Mouse (Mus musculus) mesoderm, embryonic 11.5 days (tissue): Measurements from ENCODE around the gene Rragd.
"Not testable (repeated sequence)": the region's sequence is repeated elsewhere in the genome, so short reads cannot be mapped to it uniquely, and the experiment has no call there.

Source experiments
- DNase-seq: peaks from one replicate; pipeline ENCODE4 v3.0.0-alpha.2; 2012; ENCODE audit warnings: low read depth, low spot score

Gene Rragd

DNA sequence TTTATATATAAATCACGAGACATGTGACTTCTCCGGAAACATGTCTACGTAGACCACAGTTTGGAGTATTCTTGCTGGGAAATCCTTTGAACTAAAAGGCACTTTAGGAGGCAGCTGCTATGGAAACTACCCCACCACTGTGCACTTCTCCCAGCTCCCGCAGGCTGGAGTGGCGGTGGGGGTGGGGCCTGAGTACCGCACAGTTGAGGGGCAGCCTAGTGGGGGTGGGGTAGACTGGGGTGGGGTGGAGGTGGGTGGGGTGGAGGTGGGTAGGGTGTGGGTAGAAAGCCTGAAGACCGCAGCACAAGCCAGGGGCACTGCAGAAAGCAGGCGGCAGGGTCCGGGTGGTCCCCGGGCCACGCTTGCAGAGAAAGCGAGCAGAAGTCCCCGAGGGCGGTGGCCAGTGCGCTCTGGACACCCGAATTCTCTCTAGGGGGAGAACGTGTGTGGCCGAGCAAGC lies at the start of gene Rragd:
Gene Rragd, plus strand, starts transcription at position 322 of the 460 bp plus-strand sequence.
- DNase-seq: peak; percentile 68

DNA sequence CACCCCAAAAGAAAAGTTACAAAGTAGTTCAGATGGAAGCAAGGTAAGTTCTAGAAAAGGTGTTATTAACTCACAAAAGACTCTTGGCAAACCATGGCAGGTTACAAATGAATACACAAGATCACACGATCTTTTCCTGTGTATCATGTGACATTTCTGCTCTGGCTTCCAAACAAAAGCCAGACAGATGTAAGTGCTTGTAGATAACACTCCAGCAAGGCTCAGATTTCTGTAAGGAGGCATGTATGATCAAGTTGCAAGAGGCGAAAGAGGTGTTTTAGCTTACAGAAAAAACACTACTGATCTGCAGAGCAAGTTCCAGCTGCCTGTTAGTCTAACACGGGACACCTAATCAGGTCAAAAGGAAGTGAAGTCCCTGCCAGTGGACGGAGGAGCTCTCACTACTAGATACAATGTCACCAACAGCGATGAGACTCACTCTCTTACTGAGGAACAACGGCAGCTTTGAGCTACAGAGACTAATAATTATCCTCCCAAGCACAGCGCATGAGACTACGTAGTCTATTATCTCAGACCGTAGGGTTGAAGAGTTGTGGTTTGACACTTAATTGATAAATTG lies 46.0 kb upstream of the Rragd start:
- no peak for DNase-seq

DNA sequence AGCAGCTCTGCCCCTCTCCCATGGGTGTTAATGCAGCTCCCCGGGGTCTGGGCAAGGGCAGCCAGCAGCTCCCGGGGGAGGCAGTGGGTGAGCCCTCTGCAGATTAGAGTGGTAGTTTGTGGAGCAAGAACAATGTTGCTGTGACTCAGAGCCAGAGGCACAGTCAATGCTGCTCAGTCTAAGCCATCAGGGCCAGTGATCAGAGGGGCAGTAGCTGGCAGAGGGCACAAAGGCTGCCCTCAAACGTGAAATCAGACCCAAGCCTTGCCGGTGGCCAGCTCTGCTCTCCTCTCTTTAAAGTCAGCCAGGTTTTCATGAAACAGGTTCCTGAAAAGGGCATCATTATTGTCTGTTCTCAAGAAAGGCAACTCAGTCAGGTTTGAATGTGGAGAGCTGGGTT lies 43.3 kb upstream of the Rragd start:
- DNase-seq: no peak

DNA sequence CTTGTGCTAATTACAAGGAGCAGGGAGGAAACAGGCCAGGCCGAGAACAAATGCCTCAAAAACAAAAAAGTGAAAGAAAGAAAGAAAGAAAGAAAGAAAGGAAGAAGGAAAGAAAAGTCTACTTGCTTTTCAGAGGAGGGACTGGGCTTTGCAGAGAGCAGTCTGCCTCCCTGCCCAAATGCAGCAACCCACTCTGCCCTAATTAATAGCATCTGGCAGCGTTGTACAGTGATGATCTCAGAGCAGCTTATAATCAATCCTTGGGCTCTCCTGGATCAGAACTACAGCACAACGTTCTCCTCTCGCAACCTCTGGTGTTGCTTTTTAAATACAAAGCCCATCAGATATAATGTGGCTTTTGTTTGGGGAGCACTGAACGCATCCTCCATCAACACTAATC lies 42.9 kb upstream of the Rragd start:
- no peak for DNase-seq

DNA sequence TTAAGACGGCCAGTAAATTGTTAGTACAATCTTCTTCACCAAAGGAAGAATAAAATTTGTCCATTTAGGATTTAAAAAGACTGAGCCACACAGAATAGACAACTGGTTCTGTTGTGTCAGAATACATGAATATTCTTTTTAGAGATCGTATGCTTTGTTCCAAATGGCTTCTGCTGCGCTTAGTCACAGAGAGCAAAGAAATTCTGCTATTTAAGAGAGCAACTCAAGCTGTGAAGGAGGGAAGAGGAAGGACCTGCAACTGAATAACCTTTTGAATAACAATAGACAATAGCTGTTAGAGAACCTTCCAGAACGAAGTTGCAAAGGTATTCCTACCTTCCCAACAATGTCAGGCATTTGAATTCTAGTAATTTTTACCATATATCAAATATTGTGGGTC lies 41.9 kb upstream of the Rragd start:
- DNase-seq: no peak

DNA sequence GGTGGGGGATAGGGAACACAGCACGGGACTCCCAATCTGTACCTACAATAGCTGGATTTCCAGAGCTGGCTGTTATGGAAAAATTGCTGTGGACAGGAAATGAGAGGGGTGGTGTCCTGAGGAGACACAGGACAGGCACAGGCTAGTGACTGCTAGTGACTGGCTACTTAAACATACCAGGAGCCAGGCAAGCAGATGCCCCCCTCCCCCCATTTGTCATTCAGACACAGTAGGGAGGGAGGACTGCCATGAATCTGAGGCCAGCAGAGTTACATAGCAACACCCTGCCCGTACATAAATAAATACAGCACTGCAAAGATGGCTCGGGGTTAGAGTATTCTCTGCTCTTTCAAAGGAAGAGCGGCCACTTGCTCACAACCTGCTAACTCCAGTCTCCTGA lies 35.2 kb upstream of the Rragd start:
- DNase-seq: peak; percentile 75

DNA sequence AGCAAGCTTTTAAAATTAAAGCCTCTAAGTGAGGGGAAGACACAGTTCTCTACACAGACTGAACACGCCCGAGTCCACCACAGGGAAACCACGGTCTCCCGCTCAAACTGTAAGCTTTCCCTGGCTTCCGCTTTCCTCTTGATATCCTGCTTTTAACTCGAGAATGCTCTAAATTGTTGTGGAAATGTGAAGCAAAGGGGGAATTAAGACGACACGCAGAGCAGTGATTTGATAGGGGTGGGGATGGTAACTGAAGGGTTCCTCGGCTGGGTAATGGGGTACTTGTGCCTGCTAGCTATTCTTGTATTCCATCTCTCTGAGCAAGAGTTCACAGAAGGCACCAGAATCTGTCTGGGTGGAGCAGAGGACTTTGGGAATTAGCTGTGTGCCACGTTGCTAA lies 34.1 kb upstream of the Rragd start:
- DNase-seq: no peak

DNA sequence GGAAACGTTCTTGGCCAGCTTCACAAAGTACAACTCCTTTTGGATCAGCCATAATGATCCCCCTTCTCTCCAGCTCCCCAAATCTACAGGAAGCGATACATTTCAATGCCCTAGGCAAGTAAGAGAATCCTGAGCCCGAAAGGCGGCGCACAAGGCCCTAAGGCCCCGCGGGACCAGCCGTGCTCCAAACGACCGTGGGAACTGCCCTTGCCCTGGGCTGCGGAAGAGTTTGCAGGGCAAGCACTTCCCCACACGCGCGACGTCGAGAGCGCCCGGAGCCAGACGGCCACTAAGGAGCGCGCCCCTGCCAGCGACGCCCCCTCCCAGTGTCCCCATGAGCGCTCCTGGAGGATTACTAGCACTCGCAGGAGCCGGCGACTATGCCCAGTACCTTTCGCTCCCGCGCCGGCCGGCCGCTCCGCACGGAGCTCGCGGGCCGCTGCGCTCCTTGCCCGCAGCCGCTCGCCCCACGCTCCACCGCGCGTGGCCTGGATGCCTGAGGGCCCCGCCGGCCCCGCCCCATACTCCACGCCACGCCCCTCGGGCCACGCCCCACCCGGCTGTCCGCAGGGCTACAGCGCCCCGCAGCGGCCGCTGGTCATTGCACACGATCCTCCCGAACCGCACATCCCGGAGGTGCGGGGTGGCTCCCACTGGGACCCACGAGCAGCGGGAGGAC lies 32.3 kb upstream of the Rragd start, which contains the start of gene Ankrd6:
Gene Ankrd6, minus strand, starts transcription at position 486 of the 679 bp plus-strand sequence.
- DNase-seq: peak; percentile 90

DNA sequence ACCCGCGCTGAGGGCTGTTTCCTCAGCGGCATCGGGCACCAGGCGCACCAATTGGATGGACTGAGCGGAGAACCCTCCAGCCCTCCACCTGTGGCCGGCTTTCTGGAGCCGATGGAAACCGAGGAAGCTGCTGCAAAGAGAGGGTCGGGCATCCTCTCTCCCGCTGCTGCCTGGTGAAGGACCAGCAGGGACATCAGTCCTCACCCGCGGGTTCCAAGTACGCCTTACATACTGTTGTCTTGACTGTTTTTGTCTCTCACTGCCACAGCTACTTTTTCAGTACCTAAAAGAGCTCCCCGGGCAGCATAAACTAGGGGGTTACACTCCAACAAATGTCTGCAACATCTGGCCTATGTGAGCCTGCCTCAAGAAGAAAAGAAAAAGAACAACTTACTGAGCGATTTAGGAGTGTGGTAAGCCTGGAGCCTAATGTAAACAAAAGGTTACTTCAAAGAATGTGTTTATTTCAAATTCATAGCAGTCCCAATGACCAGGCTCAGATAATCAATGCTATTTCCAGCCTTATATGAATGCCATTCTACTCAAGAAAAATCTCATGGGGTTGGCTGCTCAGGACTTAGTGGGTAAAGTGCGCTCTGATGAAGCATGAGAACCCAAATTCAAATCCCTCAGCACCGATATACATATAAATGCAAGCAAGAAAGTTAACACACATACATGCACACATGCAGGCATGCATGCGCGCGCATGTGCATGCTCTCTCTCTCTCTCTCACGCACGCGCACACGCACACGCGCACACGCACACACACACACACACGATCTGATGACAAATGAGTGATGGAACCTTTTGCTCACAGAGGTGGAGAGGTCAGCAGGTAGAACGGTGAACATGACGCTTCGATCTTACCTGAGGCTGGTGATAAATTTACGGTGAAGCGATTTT lies 31.5 kb upstream of the Rragd start:
- no peak for DNase-seq

DNA sequence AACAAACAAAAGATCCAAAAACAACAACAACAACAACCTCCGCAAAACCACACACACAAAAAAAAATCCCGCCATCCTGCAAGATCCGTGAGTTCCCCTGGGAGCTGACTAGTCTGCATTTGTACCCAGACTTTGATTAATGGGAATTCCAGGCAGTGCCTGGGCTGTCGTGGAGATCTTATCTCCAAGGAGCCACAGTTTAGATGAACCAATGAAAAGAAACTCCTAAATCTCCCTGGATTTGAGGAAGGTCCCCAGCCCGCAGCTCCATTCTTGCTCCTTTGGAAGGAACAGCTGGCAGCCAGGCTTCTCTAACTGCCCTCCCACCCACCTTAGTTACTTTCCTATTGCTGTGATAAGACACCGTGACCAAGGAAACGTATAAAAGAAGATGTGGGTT lies 30.2 kb upstream of the Rragd start:
- peak; percentile 66 for DNase-seq

DNA sequence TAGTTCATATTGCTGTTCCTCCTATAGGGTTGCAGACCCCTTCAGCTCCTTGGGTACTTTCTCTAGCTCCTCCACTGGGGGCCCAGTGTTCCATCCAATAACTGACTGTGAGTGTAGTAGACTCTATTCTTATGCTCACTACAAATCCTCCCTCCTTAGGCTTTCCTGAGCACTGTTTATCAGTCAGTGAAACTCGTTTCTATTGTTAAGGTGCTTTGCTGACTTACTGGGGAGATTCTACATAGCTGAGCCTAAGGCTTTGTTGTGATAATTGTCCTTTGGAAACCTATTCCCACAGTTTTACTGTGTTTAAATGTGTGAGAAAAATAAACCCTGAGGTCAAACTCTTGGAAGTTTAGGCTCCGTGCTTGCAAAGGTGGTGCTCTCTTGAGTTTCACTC lies 26.4 kb upstream of the Rragd start:
- no peak for DNase-seq

DNA sequence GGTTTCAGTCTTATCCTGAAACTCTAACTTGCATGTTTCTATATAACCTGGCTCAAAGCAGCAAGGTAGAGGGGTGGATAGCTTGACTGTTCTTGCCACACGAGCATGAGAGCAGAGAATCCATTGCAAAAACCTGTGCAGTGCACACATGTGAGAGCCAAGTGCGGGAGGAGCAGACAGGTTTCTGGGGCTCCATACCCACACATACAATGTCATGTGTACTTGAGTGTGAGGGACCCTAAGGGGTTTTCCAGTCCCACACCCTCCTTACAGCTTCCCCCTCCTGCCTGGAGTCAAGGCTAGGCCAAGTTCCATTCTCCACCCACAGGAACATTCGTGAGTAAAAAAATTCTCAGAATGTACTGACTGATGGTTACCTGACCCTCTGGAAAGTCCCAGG lies 21.4 kb upstream of the Rragd start:
- DNase-seq: no peak

DNA sequence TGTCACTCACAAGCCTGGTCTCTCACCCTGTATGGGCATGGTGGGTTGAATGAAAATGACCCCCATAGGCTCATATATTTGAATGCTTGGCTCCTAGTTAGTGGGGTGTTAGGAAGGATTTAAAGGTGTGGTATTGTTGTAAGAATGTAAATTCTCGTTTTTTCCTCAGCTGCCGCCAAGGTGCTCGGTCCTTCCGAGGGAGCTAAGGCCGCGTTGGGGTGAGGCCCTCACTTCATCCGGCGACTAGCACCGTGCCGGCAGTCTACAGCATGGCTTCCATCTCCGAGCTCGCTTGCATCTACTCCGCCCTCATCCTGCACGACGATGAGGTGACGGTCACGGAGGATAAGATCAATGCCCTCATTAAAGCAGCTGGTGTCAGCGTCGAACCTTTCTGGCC lies 18.2 kb upstream of the Rragd start:
- not testable (repeated sequence) for DNase-seq

DNA sequence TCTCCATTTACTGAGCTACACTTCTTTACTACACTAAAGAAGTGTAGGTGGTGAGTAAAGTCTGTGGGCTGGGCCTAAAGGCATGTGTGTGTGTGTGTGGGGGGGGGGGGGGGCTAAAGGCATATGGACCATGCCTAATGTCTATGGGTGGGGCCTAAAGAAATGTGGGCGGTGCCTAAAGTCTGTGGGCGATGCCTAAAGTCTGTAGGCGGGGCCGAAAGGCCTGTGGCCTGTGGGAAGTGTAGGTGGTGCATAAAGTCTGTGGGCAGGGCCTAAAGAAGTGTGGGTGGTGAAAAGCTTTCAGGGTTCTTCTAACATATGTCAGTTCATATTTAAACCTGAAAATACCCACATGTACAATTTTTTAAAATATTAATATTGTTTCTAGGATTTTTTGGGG lies 5.5 kb upstream of the Rragd start:
- DNase-seq: no peak

DNA sequence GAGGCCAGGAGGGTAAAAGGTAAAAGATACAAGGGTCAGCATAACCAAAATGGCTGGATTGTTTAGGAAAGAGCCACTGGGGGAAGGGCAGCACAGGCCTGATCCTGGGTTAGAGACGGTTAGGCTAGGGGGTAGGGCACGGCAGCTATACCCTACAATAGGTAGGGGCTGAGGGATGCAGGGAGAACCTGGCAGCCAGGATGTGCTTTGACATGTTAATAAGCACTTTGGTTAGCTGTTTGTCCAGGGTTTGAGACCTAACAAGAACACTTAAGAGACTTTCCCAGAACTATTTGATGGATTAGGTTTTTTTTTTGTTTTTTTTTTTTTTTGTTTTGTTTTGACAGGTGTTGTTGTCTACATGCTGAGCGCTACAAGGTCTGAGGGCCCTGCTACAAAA lies 2.8 kb upstream of the Rragd start:
- DNase-seq: no peak

DNA sequence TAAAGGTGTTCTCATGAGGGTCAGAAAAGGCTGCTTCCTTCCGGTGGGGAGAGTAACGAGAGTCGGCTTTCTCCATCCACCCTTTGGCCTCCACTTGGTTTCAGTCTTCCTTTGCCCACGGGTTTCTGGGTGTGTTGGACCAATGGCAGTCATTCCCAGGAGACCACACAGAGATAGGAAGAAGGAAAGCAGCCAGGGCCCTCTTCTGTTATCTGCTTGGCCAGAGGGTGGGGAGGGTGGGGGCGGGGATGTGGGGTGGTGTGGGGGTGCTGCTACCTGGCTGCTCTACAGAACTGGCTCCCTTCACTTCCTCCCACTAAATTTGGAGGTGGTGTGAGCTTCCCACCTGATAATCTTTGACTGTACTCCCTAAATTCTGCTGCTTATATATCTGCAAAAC lies 1.2 kb upstream of the Rragd start:
- DNase-seq: no peak

DNA sequence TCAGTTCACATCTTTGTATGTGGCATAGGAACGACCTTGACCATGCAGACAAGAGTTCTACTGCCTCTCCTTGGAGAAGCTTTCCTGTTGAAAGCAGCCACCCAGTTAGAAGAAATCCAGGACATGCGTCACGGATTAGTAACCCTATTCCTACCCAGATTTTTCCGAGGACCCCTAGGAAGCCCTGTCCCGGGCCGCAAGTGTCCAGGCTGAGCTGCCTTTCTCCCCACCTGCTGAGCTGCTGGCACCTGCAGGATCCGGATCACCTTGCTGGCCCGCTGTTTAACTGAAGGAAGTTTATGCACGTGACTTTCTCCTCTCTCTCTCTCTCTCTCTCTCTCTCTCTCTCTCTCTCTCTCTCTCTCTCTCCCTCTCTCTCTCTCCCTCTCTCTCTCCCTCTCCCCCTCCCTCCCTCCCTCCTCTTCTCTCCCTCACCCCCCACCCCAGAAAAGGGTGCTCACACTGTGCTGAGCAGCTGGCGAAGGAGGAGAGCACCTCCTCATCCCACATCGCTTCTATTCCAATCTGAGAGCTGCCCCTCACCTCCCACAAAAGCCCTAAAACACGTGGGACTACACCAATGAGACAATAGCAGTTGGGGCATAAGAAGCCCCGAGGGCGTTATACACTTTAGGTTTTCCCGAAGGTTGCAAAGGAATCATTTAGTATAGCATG lies 659 bp upstream of the Rragd start:
- DNase-seq: no peak

DNA sequence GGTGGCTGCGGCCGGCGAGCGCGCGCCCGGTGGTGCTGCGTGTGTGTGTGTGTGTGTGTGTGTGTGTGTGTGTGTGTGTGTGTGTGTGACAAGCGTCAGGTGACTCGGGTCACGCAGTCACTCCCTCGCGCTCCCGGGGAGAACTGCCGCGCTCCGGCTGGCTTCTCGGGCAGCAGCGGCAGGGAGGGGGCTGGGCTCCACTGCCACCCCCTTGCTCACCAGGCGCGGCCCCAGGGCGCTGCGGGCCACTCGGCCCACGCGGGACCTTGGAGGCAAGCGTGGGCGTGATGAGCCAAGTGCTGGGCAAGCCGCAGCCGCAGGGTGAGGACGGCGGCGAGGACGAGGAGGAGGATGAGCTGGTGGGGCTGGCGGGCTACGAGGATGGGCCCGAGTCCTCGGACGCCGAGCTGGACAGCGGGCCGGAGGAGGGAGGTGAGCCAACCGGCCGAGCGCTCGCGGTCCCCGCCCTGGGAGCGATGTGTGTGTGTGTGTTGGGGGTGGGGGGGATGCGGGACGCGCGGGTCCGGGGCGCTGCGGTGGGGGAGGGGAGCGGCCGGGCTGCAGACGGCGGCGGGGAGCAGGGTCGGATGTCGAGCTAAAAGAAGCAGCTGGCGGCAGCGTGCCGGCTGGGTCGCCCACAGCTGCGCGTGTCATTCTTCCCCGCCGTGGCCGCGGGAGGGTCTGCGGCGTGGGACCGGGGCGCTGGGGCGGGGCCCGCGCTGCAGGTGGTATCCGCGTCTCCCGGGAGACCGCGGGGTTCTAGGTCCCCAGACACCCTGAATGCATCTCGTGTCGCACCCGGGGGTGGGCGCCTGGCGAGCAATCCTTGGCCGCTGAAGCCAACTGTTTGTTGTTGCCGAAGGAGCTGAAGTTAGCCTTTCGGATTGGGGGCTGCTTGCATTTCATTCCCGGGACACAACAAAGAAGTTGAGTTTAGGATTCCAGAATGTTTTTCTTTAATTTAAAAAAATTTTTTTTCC lies 629 bp downstream of the Rragd start:
- peak; percentile 72 for DNase-seq

DNA sequence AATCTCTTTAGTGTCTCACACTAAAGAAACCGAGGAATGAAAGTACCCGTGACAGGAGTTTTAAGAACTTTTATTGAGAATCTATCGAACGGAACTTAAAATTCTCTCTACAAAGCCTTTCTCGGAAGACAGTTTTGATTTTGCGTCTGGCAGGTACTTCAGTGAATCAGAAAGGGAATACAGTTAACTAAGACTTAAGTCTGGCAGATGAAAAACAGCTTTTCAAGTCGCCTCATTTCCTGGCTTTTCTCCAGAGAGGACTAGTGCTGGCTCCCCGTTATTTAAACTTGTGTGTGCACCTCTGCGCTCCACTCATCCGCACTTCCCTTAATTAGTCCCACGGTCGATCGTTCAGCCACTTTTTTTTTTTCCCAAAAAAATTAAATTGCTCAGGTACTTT lies 1.4 kb downstream of the Rragd start:
- DNase-seq: peak; percentile 39

DNA sequence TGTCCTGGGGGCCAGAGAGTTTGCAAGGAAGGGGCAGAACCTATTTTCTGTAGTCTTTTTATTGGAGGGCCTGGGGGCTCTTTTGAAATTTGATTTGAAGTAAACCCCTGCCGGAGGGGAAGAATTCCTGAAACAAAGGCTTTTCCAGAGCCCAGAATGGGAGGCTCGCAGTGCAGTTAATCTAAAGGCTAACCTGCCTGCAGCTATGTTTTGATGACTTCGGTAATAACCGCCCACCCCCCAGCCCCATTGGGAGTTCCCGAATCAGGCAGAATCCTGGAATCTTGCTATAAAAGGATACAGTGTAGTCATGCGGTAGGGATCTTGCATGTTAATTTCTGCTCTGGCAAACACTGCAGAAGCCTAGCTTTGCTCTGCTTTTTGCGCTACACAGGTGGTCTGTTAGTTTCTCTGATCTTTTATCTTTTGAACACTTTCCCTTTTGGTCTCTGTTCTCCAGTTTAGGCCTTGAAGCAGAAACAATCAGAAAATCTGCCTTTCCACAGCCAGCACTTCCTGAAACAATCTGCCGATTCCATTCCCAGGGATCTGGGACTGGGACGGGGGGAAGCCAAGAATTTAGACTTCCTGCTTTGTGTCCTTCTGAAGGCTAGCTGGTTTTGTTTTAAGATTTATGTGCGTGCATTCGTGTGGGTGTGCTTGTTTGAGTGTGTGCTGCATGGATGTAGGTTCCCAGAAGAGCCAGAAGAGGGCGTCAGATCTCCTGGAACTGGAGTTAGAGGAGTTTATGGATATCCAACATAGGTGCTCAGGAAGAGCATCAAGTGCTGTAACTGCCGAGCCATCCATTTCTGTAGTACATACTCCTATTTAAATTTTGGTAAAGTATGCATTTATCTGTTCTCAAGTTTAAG lies 2.2 kb downstream of the Rragd start:
- peak; percentile 68 for DNase-seq
